Comparison of ENCODE assay signal across 33 mouse cellular contexts in the genomic region with DNA sequence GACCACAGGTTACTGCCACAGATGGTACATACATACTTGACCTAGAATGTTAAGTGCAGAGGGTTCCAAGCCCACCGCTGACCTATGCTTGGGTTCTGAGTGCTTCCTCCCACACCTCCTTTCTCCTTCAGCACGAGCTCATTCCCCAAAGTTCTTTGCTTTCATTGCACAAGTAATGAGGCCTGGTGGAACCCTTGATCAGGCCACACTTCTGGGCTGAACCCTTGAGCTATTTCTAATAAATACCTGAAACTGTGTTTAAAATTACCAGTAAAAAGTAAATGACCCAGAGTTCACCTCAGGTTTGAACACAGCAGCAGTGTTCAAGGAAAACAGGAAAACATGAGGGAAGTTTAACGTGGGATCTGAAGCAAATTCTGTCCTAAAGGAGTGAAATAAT. TPM values are rescaled to one million over a fixed set of nuclear protein-coding genes. Genes with fewer than 3 reads are reported as not detected.
"Had no signal": no experiment of that assay in that cellular context is flagged by ENCODE, and none has a peak within 500 bp of the region (broad histone marks: within the 10 kb centered on the region; RNA-seq: fewer than 3 reads in every experiment).

No protein-coding gene starts in this region.

- H3K4me1 ChIP-seq: hindbrain, embryonic 10.5 days; hindbrain, embryonic 12.5 days; liver, embryonic 13.5 days; liver, embryonic 15.5 days had no signal

- H3K27ac ChIP-seq: gastrocnemius, adult 2 months; heart, adult 2 months; heart, embryonic 10.5 days; hindbrain, embryonic 10.5 days; hindbrain, embryonic 12.5 days; hindbrain, embryonic 14.5 days; layer of hippocampus, adult 2 months; left cerebral cortex, adult 2 months; liver, embryonic 13.5 days; liver, embryonic 15.5 days had no signal

- H3K9me3 ChIP-seq: liver, embryonic 13.5 days had no signal

- H3K9ac ChIP-seq: heart, embryonic 12.5 days; hindbrain, embryonic 12.5 days; hindbrain, embryonic 14.5 days; liver, embryonic 13.5 days; liver, embryonic 15.5 days; liver, postnatal 0 days had no signal

- H3K36me3 ChIP-seq: hindbrain, embryonic 12.5 days; liver, embryonic 13.5 days; liver, embryonic 15.5 days had no signal

- ATAC-seq: hindbrain, embryonic 16.5 days; inflammation-experienced regulatory T-cells, adult 6 months; intestine, embryonic 16.5 days; liver, postnatal 0 days had no signal

- H3K4me2 ChIP-seq: heart, embryonic 12.5 days; hindbrain, embryonic 12.5 days; hindbrain, embryonic 14.5 days; liver, embryonic 11.5 days; liver, embryonic 13.5 days; liver, embryonic 15.5 days had no signal

- DNase-seq: gastrocnemius, adult 2 months; gastrocnemius, postnatal 10 days; gastrocnemius, postnatal 25 days; heart, adult 2 months; heart, postnatal 10 days; heart, postnatal 4 days; kidney, adult 18-20 months; kidney, adult 8-10 months; kidney, postnatal 10 days; kidney, postnatal 25 days; kidney, postnatal 4 days; liver; liver, embryonic 13.5 days; liver, postnatal 0 days had no signal

- H3K27me3 ChIP-seq: heart, embryonic 12.5 days; hindbrain, embryonic 12.5 days; liver, embryonic 13.5 days; liver, embryonic 15.5 days had no signal

- H3K4me3 ChIP-seq: gastrocnemius, adult 2 months; heart, adult 2 months; heart, embryonic 10.5 days; heart, embryonic 12.5 days; hindbrain, embryonic 10.5 days; hindbrain, embryonic 12.5 days; layer of hippocampus, adult 2 months; left cerebral cortex, adult 2 months; liver, embryonic 13.5 days; liver, embryonic 15.5 days had no signal

RNA-seq across cellular contexts. Expression of gene L1td1, which starts 59.5 kb away (rescaled TPM):
- total RNA-seq: gastrocnemius, adult 2 months; gastrocnemius, postnatal 10 days; gastrocnemius, postnatal 25 days; gastrocnemius, postnatal 4 days; granulocyte monocyte progenitor cell, adult 5-6 weeks; heart, postnatal 10 days; heart, postnatal 25 days; heart, postnatal 4 days; layer of hippocampus, adult 2 months; layer of hippocampus, postnatal 25 days; left cerebral cortex, adult 2 months; left cerebral cortex, postnatal 36 days had no signal
- polyA plus RNA-seq: heart, adult 2 months; heart, embryonic 14.5 days; heart, embryonic 16.5 days; hindbrain, embryonic 10.5 days; hindbrain, embryonic 14.5 days; hindbrain, embryonic 16.5 days; inflammation-experienced regulatory T-cells, adult 6 months; liver, embryonic 13.5 days; liver, embryonic 15.5 days; liver, postnatal 0 days had no signal
